Comparison of ENCODE assay signal across 9 mouse cellular contexts in genomic region chr5:43868711-43869600, GRCm38 (mm10). TPM values are rescaled to one million over a fixed set of nuclear protein-coding genes. Genes with fewer than 3 reads are reported as not detected.
DNase-seq lines count a peak whose midpoint lies in the region; ATAC-seq and TF ChIP-seq lines count a peak whose summit lies in the region.
"Had no signal": no experiment of that assay in that cellular context is flagged by ENCODE, and none has a peak within 500 bp of the region (broad histone marks: within the 10 kb centered on the region; RNA-seq: fewer than 3 reads in every experiment).

No protein-coding gene starts in this region.

- peak; percentile 20 to 22 for DNase-seq in left cerebral cortex, adult 2 months (ENCODE audit: extremely low spot score in 1 of 2, low spot score in 2 of 2)
- DNase-seq in left cerebral cortex, adult 9 months (ENCODE audit: low spot score in 2 of 2), result no peak
- peak; percentile 44 to 52 for DNase-seq in cerebellum, postnatal 14 days
- peak; percentile 14 for DNase-seq in gastrocnemius, postnatal 25 days
- DNase-seq in induced T-regulatory cell, adult 2 months (ENCODE audit: low read depth), result peak; percentile 50
- peak; percentile 19 for DNase-seq in liver

- no peak for TF ChIP-seq CTCF in left cerebral cortex, adult 2 months (IDR thresholded peaks at IDR 0.05)

- H3K9ac ChIP-seq in midbrain, embryonic 15.5 days, result 0 out of 2 replicates have a peak overlapping the region, but pooled peaks have one; percentile 5
- H3K9ac ChIP-seq in stomach, embryonic 15.5 days, result no peak overlapping the region

- peak overlapping the region; percentile 66 for H3K4me2 ChIP-seq in midbrain, embryonic 15.5 days
- peak overlapping the region; percentile 64 for H3K4me2 ChIP-seq in stomach, embryonic 15.5 days

- H3K27ac ChIP-seq in left cerebral cortex, adult 2 months, result peak overlapping the region; percentile 63
- H3K27ac ChIP-seq in midbrain, embryonic 15.5 days, result no peak overlapping the region
- H3K27ac ChIP-seq in stomach, embryonic 15.5 days, result peak overlapping the region; percentile 31; the same call in 1 of the 2 replicates
- H3K27ac ChIP-seq: macrophage had no signal

- H3K27me3 ChIP-seq in midbrain, embryonic 15.5 days (replicated peaks), result no peaks in the 10 kb centered on the region; the same call in 1 of the 2 replicates
- H3K27me3 ChIP-seq in stomach, embryonic 15.5 days (replicated peaks), result no peaks in the 10 kb centered on the region

- no peaks in the 10 kb centered on the region for H3K9me3 ChIP-seq in midbrain, embryonic 15.5 days
- no peaks in the 10 kb centered on the region for H3K9me3 ChIP-seq in stomach, embryonic 15.5 days

- peak; percentile 69; the same call in 1 of the 2 replicates for ATAC-seq in midbrain, embryonic 15.5 days (replicated peaks)
- ATAC-seq in stomach, embryonic 15.5 days (ENCODE audit: insufficient read depth, low FRiP score, low read depth), result peak; percentile 73

- no peaks in the 10 kb centered on the region for H3K36me3 ChIP-seq in midbrain, embryonic 15.5 days (replicated peaks)
- no peaks in the 10 kb centered on the region for H3K36me3 ChIP-seq in stomach, embryonic 15.5 days

- 4% methylated on average over 28 of the region's 28 CpGs for WGBS in midbrain, embryonic 15.5 days
- 5% methylated on average over 28 of the region's 28 CpGs for WGBS in stomach, embryonic 15.5 days

- H3K4me3 ChIP-seq in left cerebral cortex, adult 2 months, result peak overlapping the region; percentile 43
- peak overlapping the region; percentile 32 for H3K4me3 ChIP-seq in midbrain, embryonic 15.5 days
- peak overlapping the region; percentile 42 for H3K4me3 ChIP-seq in stomach, embryonic 15.5 days (replicated peaks)

- H3K4me1 ChIP-seq in midbrain, embryonic 15.5 days, result peaks cover 12% of the 10 kb centered on the region
- peaks cover 7% of the 10 kb centered on the region; the same call in 1 of the 2 replicates for H3K4me1 ChIP-seq in stomach, embryonic 15.5 days

- intact Hi-C loops in left cerebral cortex, adult 2 months (cut with DNase I), result no loop called here

RNA-seq across cellular contexts. Expression of gene Cd38, which starts 0.6 kb away (rescaled TPM):
- 1 to 10 TPM; 1.2 to 2.2 TPM for total RNA-seq in left cerebral cortex, adult 2 months (2021)
- total RNA-seq in gastrocnemius, postnatal 25 days (2021), result 1 to 10 TPM; 2.9 to 3.3 TPM
- polyA plus RNA-seq in midbrain, embryonic 15.5 days (2015; fragmentation: Nextera tagmentation; extraction: Ambion mirVana), result 2.2 and 3.2 TPM in 2 replicates
- polyA plus RNA-seq in stomach, embryonic 15.5 days (2015; fragmentation: Nextera tagmentation; extraction: Ambion mirVana), result 13.5 and 14.6 TPM in 2 replicates

RNA-seq across cellular contexts. Expression of gene Gm7879, which starts 44.0 kb away (rescaled TPM):
- total RNA-seq in left cerebral cortex, adult 2 months (2021), result 10 to 100 TPM in 1 of 2 experiments, 1 to 10 TPM in 1; 9.8 to 11.0 TPM
- 1 to 10 TPM; 3.2 to 5.3 TPM for total RNA-seq in gastrocnemius, postnatal 25 days (2021)
- 0.83 TPM in 1 of 2 replicates, not detected in the other for polyA plus RNA-seq in midbrain, embryonic 15.5 days (2015; fragmentation: Nextera tagmentation; extraction: Ambion mirVana)
- polyA plus RNA-seq in stomach, embryonic 15.5 days (2015; fragmentation: Nextera tagmentation; extraction: Ambion mirVana), result 0.54 and 3.7 TPM in 2 replicates
- polyA plus RNA-seq: macrophage had no signal

RNA-seq across cellular contexts. Expression of gene Fbxl5, which starts 47.5 kb away (rescaled TPM):
- 10 to 100 TPM; 85.3 to 92.2 TPM for total RNA-seq in left cerebral cortex, adult 2 months (2021)
- 10 to 100 TPM; 26.6 to 27.4 TPM for total RNA-seq in gastrocnemius, postnatal 25 days (2021)
- polyA plus RNA-seq in midbrain, embryonic 15.5 days (2015; fragmentation: Nextera tagmentation; extraction: Ambion mirVana), result 77.2 and 77.4 TPM in 2 replicates
- polyA plus RNA-seq in stomach, embryonic 15.5 days (2015; fragmentation: Nextera tagmentation; extraction: Ambion mirVana), result 55.1 and 56.4 TPM in 2 replicates

RNA-seq across cellular contexts. Expression of gene Bst1, which starts 50.3 kb away (rescaled TPM):
- total RNA-seq in left cerebral cortex, adult 2 months (2021), result not detected
- under 1 TPM in 1 of 2 experiments, not detected in 1; 0.21 TPM for total RNA-seq in gastrocnemius, postnatal 25 days (2021)
- polyA plus RNA-seq in midbrain, embryonic 15.5 days (2015; fragmentation: Nextera tagmentation; extraction: Ambion mirVana), result 0.06 TPM in 1 of 2 replicates, not detected in the other
- 0.72 and 3.0 TPM in 2 replicates for polyA plus RNA-seq in stomach, embryonic 15.5 days (2015; fragmentation: Nextera tagmentation; extraction: Ambion mirVana)

Comparison
In these comparisons a context has a peak if more than half of its experiments do, and no peak if none do; other contexts are left out.
1. DNase-seq: peak in left cerebral cortex, adult 2 months (2 of 2), cerebellum, postnatal 14 days (2 of 2), gastrocnemius, postnatal 25 days (single experiment), induced T-regulatory cell, adult 2 months (single experiment) and liver (single experiment); none in left cerebral cortex, adult 9 months (0 of 2).
2. Peak in every context shown above with its lines, with median percentiles within 50 percentile points of each other: H3K4me3 ChIP-seq.